Mouse (Mus musculus): ENCODE results near the gene Stum.

Gene Stum

DNA sequence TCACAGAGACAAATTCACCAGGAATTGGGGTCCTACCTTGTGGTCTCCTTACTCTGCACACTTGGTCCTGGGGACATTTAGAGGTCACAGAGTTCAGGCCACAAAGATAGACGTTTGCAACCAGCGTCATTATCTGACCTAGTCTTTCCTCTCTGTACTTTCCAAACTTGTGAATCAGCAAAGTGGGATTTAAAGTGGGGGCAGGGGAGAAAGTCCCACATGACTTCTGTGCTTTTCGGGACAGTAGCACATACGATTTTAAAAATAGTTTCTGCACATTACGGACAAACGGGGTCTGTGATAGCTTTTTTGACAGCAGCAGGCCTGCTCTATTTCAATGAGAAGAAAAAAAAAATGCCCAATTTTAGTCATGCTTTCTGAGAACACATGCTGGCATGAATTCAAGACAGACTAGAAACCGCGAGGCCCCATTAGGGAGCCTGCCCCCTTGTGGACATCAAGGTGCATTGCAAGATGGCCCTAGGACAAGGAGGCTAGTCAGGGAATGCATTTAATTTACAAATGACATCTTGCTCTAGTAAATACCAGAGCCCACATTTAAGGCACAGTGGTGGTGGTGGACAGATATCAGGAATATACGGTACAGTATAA is 55.1 kb downstream of the Stum start:
- DNase-seq: peak; percentile 82 to 85

- no peak for DNase-seq
Measured at GRCm38 (mm10) chr1:180427685-180428084, 55.6 kb downstream of the Stum start.

DNA sequence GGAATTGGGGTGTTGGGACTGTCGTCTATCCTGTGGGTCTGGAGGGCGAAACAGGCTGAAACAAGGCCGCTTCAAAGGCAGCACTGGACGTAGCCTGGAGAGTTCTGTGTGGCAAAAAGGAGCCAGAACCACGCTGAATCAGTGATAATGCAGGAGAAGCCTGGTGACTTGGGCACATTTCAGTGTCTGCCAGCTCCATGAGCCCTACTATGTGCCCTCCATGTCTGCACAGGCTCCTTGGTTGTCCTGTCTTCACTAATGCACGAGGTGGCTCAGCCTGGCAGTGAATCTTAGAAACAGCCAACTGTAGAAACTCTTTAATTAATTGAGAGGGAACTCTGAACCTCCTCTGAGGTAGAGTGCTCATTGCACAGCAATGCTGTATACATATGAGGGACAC is 56.9 kb downstream of the Stum start:
- no peak for DNase-seq

DNA sequence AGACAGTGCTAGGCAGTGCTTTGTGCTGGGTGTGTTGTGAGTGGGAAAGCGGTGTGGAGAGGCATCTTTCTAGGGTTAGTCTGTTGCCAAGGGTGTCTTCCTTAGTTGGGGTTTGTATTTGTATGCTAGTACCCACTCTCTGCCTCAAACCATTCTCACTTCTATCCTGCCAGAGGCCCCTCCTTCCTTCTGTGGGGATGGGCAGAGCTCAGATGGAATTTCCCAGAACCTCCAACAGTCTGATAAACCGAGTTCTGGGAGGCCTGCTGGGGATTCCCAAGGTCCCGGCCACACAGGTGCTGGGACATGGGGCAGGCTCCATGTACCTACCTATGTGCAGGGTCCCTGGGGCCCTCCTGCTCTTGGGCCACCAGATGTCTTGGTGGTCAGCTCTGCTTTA is 59.4 kb downstream of the Stum start:
- DNase-seq: no peak

- peak; percentile 63 to 65 for DNase-seq
Measured at GRCm38 (mm10) chr1:180423008-180423639, 60.2 kb downstream of the Stum start.

DNA sequence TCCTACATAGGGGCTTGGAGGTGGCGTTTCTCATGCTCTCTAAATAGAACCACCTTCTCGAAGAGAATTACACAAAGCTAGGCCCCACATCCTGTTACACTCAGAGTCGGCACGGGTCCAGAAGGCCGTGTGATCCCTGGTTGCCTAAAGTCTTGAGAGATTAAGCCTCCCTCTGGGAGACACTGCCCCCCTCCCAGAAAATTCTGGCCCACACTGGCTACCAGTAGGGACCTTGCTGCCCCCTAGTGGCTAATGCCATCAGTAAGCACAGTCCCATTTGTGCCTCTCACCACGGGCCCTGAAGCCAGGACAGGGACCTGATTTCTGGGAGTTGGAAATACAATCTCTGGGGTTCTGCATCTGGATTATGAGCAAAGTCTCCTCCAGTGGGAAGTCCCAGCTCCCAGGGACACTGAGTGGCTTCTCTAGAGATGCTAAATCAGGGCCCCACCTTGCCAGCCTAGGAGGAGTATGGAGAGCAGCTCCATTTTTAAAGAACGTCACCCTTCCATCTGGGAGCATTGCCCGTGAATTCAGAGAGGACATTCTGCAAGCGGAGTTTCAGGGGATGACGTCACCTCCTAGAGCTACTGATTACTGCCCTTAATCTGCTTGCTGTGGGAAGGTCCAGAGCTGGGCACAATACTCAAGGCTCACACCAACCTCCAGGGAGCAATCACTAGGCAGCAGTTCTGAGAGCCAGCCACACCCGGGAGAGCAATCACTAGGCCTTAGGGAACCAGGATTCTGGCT is 61.1 kb downstream of the Stum start:
- peak; percentile 78 for DNase-seq

DNA sequence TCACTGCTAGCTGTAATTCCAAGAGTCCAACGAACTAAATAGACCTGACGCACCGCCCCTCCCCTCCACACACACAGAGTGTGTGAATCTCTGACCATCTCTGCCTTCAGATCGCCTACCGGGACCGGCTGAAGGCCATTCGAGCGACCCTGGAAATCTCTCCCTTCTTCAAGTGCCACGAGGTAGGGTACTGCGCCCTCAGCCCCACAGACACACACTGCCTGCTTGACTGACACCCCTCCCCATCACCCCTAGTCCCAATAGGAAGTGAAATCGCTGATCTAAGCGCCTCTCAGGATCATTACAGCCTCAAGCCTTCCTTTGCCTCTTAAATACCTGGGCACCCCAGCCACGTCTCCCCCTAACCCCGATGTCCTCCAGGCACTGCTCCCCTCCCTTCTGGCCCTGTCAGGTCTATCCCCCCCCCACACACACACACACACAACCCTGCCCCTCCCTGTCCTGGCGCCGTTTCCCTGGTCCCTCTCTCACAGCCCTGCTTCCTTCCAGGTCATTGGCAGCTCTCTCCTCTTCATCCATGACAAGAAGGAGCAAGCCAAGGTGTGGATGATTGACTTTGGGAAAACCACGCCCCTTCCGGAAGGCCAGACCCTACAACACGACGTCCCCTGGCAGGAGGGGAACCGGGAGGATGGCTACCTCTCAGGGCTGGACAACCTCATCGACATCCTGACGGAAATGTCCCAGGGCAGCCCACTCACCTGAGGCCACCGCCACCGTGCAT is 62.0 kb downstream of the Stum start:
- DNase-seq: no peak

GRCm38 (mm10) chr1:180420496-180421164 is 62.7 kb downstream of the Stum start:
- no peak for DNase-seq

DNA sequence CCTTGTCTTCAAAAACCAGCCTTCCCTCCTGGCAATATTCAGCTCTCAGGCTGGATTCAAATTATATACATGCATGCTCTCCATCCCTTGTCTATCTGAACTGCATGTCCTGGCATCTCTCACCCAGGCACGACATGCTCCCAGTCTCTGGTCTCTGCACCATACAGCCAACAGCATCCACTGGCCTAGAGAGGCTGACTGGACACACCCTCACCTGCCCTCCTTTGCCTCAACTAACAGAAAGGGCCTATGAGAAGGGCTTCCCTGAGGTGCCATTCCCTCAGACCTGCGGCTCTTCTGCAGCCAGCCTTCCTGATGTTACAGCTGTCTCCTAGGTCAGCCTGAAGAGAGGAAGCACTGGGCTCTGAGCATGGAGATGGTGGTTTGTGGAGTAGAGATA is 64.2 kb downstream of the Stum start:
- no peak for DNase-seq

- no peak for DNase-seq
Measured at GRCm38 (mm10) chr1:180417118-180417517, 66.2 kb downstream of the Stum start.

- no peak for DNase-seq
Measured at GRCm38 (mm10) chr1:180415836-180416235, 67.5 kb downstream of the Stum start.

DNA sequence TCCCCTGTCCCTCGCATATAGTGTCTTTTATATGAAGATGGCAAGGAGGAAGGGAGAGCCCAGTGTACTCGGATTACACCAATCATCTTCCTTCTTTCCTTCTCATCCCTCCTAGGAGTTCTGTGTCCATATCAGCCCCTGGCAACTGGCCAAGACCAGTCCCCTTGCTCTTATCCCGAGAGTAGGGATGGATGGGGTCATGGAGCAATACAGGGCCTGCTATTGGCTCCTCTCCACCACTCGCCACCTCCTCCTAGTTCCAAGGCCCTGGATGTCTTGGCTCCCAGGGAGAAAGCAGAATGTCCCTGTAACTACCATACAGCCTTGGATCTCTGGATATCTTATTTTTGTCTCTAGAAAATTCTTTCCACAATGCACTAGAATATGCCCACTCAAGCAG is 68.2 kb downstream of the Stum start:
- no peak for DNase-seq

- no peak for DNase-seq
Measured at GRCm38 (mm10) chr1:180410306-180410705, 73.0 kb downstream of the Stum start.

DNA sequence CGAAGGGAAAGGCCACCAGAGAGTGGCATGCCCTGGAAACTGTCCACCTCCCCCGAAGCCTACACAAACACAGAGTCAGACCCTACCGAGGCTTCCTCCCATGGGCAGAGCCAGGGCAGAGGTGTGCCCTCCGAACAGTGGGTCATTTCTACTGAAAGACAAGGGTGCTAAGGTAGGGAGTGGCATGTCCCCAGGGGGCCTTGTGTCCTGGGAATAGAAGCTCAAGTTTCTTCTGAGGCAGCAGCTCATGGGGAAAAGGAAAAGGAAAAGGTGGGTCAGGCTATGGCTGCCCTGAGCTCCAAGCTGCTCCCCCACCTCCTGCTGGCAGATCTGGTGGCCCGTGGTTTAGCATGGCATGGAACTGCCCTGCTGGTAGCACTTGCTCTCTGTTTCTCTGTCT is 73.5 kb downstream of the Stum start:
- no peak for DNase-seq

DNA sequence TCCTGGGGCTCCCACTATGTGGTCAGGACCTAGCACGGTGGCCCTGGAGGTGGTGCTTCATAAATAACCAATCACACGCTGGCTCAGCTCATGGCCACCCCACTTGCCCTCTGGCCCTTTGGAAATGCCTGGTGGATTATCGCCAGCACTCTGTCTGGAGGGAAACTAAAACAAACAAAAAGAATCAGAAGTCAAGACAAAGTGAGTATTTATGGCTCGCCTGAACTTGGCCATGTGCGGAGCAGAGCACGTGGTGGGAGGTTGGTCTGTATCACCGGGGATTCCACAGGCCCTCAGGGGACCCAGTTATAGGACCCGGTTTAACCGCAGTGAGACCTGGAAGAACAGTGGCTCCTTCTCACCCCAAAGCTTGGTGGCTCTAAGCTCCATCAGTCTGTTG is 74.5 kb downstream of the Stum start:
- DNase-seq: peak; percentile 65 to 67

DNA sequence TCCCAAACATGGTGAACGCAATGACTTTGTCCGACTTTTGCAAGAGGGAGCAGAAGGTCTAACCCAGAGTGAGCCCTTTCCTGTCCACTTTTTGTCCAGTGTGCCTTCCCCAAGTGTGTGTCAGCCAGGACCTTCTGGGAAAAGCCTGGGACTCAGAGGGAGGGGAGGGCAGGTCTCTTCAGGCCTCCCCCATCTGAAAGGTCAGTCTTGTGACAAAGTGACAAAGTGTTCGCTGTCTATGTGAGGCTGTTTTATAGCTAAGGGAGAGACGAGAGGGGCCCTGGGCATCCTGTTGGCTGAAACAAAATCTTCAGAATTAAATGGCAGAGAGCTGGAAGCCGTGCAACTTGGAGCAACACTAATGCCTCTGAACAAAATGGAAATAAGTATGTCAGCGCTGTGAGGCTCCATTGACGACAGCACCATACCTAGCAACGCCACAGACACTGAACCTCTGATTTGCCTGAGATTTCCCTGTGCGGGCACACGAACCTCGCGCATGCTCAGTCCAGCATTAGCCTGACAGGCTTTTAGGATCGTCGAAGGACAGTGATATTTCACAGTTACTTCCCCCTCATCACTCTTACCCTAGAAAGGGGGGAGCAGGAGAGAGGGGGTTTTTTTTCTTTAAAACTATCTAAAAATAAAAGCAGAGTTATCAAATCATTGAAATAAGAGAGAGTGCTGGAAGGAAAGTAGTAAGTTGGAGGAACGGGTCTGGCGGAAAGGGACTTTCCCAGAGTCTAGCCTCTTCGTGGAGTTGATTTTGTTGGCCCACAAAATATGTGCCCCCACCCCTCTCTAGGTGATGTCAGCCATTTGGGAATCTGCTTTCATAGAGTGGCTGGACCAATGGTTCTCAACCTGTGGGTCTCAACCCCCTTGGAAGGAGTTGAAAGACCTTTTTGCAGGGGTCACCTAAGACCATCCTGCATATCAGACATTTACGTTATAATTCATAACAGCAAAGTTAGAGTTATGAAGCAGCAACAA is 75.3 kb downstream of the Stum start:
- DNase-seq: no peak

DNA sequence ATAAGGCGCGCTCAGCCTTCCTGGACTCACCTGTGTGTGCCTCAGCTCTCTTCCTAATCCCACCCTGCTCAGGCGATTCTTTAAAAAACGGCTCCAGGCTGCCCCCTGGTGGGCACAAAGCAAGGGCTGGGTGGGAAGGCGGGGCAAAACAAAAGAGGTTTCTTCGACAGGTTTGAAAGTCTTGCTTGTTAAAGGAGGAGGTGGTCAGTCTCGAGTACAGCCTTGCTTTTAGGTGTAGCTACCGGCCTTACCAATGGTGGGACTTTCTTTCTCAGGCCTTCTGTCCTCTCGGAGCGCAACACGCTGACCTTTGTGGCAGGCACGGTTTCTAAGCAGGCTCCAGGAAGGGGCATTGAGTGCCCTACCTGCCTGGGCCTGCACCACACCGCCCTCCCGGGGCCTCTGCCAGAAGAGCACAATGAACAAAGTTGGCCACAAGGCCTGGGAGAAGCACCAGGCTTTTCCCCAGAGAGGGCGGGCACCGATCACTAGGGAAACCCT is 76.1 kb downstream of the Stum start:
- peak; percentile 83 to 85 for DNase-seq

GRCm38 (mm10) chr1:180406336-180407035 is 76.8 kb downstream of the Stum start:
- DNase-seq: no peak

DNA sequence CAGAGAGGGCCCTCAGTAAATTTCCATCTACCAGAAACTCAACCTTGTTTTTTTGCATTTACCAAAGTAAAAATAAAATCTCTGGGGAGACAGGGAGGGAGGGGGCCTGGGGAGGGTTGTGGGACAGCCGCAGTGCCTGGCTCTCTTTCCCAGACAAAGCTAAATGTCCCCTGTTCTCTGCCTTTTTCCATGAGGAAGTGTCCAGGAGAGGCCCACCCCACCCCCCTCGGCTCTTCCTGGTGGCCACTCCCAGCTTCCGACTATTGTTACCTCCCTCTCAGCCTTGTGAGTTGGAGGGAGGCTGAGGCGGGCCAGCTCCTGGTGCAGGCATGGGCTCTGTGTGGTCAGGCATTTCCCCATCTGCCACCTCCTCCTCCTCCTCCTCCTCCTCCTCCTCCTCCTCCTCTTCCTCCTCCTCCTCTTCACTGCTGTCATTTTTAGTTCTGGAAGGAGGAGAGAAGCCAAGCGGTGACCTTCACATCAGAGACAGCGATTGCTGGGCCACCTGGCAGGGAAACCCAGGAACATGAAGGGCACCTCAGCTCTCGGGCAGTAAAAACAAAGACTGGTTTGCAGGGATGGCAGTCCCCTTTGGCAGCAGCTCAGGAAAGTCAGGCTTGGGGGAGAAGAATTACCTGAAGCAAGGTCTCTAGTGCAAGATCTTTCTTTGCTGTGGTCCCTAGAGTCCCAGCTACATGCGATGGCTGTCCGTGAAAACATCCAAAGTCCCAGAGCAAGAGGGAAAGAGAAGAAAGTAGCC is 77.5 kb downstream of the Stum start:
- no peak for DNase-seq

- DNase-seq: no peak
Measured at GRCm38 (mm10) chr1:180404706-180405105, 78.6 kb downstream of the Stum start.
